Mouse (Mus musculus): ENCODE measurements around the gene Trpc5.

DNA sequence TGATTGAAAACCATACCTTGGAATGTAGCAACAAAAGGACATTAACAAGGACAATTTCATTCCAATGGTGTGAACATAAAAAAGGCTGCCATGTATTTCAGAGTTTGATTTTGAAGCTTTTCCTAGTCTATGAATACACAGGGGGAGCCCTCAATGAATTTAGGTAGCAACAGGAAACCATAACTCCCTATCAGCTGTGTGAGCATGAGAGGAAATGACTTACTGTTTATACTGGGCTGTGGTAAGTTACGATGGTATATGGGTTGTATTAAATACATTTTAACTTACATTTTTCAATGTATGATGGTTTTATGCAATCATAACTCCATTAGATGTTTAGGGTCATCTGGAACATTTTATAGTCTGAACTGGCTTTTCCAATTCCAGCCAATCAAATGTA is 28.4 kb upstream of the Trpc5 start:
- TF ChIP-seq ETS1 (IDR thresholded peaks at IDR 0.05; ENCODE audit: low read depth, low read length), result no peak
- no peak for TF ChIP-seq MEF2A (IDR thresholded peaks at IDR 0.05; ENCODE audit: extremely low read depth, insufficient replicate concordance, low read depth, low read length, poor library complexity, severe bottlenecking)

All from MEL (cell line).